Mouse (Mus musculus) liver, embryonic 15.5 days (tissue): ENCODE data around the gene Osbpl3. TPM values are rescaled to one million over a fixed set of nuclear protein-coding genes. Genes with fewer than 3 reads are reported as not detected.

Source experiments
- ATAC-seq: fragments of 200-750 bp; cut with Nextera tagmentation; 2 replicates; pipeline ENCODE4 v1.8.0; 2017; ENCODE audit warnings: moderate number of reproducible peaks, mild to moderate bottlenecking, moderate library complexity; ENCODE audit not compliant: insufficient read depth
- H3K27ac ChIP-seq: fragments of 300-500 bp; sonication (generic); replicated peaks from 2 replicates; pipeline ENCODE4 v1.5.1; 2015; ENCODE audit warnings: mild to moderate bottlenecking, inconsistent platforms
- H3K27me3 ChIP-seq: fragments of 300-500 bp; sonication (generic); 2 replicates; pipeline ENCODE4 v1.6.1; 2015; ENCODE audit warnings: mild to moderate bottlenecking, inconsistent platforms
- H3K36me3 ChIP-seq: fragments of 300-500 bp; sonication (generic); replicated peaks from 2 replicates; pipeline ENCODE4 v1.6.1; 2015; ENCODE audit warnings: moderate library complexity, mild to moderate bottlenecking, inconsistent platforms
- H3K4me1 ChIP-seq: fragments of 300-500 bp; sonication (generic); replicated peaks from 2 replicates; pipeline ENCODE4 v1.6.1; 2015; ENCODE audit warnings: inconsistent platforms
- H3K4me2 ChIP-seq: fragments of 300-500 bp; sonication (generic); 2 replicates; pipeline ENCODE4 v1.6.1; 2015; ENCODE audit warnings: moderate library complexity, mild to moderate bottlenecking, inconsistent platforms
- H3K4me3 ChIP-seq: fragments of 300-500 bp; sonication (generic); replicated peaks from 2 replicates; pipeline ENCODE4 v1.5.1; 2015; ENCODE audit warnings: mild to moderate bottlenecking, inconsistent platforms
- H3K9ac ChIP-seq: fragments of 300-500 bp; sonication (generic); 2 replicates; pipeline ENCODE4 v1.6.1; 2015; ENCODE audit warnings: moderate library complexity, mild to moderate bottlenecking, inconsistent platforms
- H3K9me3 ChIP-seq: fragments of 300-500 bp; sonication (generic); replicated peaks from 2 replicates; pipeline ENCODE4 v1.6.1; 2016; ENCODE audit warnings: inconsistent platforms
- WGBS: fragments of 180-500 bp; shearing (Covaris S2); methylation state at CpG from one replicate; pipeline ENCODE4 v1.1.7; 2015; ENCODE audit warnings: mixed read lengths; ENCODE audit not compliant: insufficient replicate concordance; 5-methylcytosine and 5-hydroxymethylcytosine counted together
- polyA plus RNA-seq: library from polyadenylated mRNA; unstranded; fragments of >200 nt; fragmentation: Nextera tagmentation; extraction: Ambion mirVana; gene quantifications from 2 replicates; pipeline ENCODE4 v1.2.1, GENCODE M21; 2015

The Osbpl3 gene
- 0.64 and 0.74 TPM in 2 replicates for polyA plus RNA-seq

GRCm38 (mm10) chr6:50455829-50456469 lies at the start of gene Osbpl3:
Gene Osbpl3 (minus strand): TSS chr6:50456201.
- H3K9ac ChIP-seq = peak within 1 kb of the TSS; percentile 29; the same call in 1 of the 2 replicates
- no peaks in the 10 kb centered on the region for H3K9me3 ChIP-seq
- WGBS = under 1% methylated on average over 45 of the region's 45 CpGs
- peaks cover 16% of the 10 kb centered on the region for H3K4me1 ChIP-seq
- H3K4me2 ChIP-seq = peak within 1 kb of the TSS; percentile 81
- H3K27me3 ChIP-seq = peaks cover 41% of the 10 kb centered on the region
- H3K4me3 ChIP-seq = peak within 1 kb of the TSS; percentile 55
- ATAC-seq = peak; percentile 87
- H3K27ac ChIP-seq = no peak within 1 kb of the TSS
- no peaks in the 10 kb centered on the region for H3K36me3 ChIP-seq

GRCm38 (mm10) chr6:50505531-50505930 lies 49.5 kb upstream of the Osbpl3 start:
- Histone ChIP-seq H3K4me1 (peaks cover 5% of the 10 kb centered on the region; the same call in 1 of the 2 replicates), H3K4me2 (peak overlapping the region; percentile 47), H3K27me3 (no peaks in the 10 kb centered on the region), H3K4me3 (peak overlapping the region; percentile 26; the same call in 1 of the 2 replicates), H3K9ac (no peak overlapping the region), H3K9me3 (no peaks in the 10 kb centered on the region), H3K36me3 (no peaks in the 10 kb centered on the region), H3K27ac (no peak overlapping the region)
- no peak for ATAC-seq
- WGBS = 55% methylated on average over 5 of the region's 5 CpGs

GRCm38 (mm10) chr6:50504711-50505110 lies 48.7 kb upstream of the Osbpl3 start:
- ATAC-seq = peak; percentile 76

GRCm38 (mm10) chr6:50503779-50504178 lies 47.8 kb upstream of the Osbpl3 start:
- Histone ChIP-seq H3K4me3 (no peak overlapping the region), H3K9ac (no peak overlapping the region), H3K36me3 (no peaks in the 10 kb centered on the region), H3K27me3 (no peaks in the 10 kb centered on the region), H3K27ac (no peak overlapping the region), H3K9me3 (no peaks in the 10 kb centered on the region), H3K4me2 (peak overlapping the region; percentile 47; the same call in 1 of the 2 replicates), H3K4me1 (peaks cover 5% of the 10 kb centered on the region; the same call in 1 of the 2 replicates)
- ATAC-seq = no peak
- 54% methylated on average over 8 of the region's 8 CpGs for WGBS

More at GRCm38 (mm10) chr6:50504711-50505110, 48.7 kb upstream of the Osbpl3 start:
- Histone ChIP-seq H3K27me3 (no peaks in the 10 kb centered on the region), H3K36me3 (no peaks in the 10 kb centered on the region), H3K4me1 (peaks cover 5% of the 10 kb centered on the region; the same call in 1 of the 2 replicates), H3K4me2 (peak overlapping the region; percentile 47), H3K4me3 (peak overlapping the region; percentile 26), H3K9me3 (no peaks in the 10 kb centered on the region), H3K27ac (no peak overlapping the region; the same call in 1 of the 2 replicates), H3K9ac (no peak overlapping the region)
- 16% methylated on average over 5 of the region's 5 CpGs for WGBS

- Histone ChIP-seq H3K4me1 (peaks cover 5% of the 10 kb centered on the region; the same call in 1 of the 2 replicates), H3K9me3 (no peaks in the 10 kb centered on the region), H3K4me3 (no peak overlapping the region), H3K9ac (no peak overlapping the region), H3K4me2 (no peak overlapping the region), H3K36me3 (no peaks in the 10 kb centered on the region), H3K27me3 (no peaks in the 10 kb centered on the region), H3K27ac (no peak overlapping the region)
- WGBS = 64% methylated on average over 4 of the region's 4 CpGs
- no peak for ATAC-seq
These were observed 47.0 kb upstream of the Osbpl3 start for GRCm38 (mm10) chr6:50503031-50503430.

- H3K9me3 ChIP-seq = no peaks in the 10 kb centered on the region
- H3K4me2 ChIP-seq = no peak overlapping the region
- H3K4me3 ChIP-seq = no peak overlapping the region
- no peaks in the 10 kb centered on the region for H3K36me3 ChIP-seq
- 74% methylated on average over 2 of the region's 2 CpGs for WGBS
- H3K4me1 ChIP-seq = no peaks in the 10 kb centered on the region
- no peak for ATAC-seq
- no peak overlapping the region for H3K9ac ChIP-seq
- H3K27me3 ChIP-seq = no peaks in the 10 kb centered on the region
- H3K27ac ChIP-seq = no peak overlapping the region
These were observed 42.3 kb upstream of the Osbpl3 start for GRCm38 (mm10) chr6:50498346-50498745.

- H3K9me3 ChIP-seq = no peaks in the 10 kb centered on the region
- no peaks in the 10 kb centered on the region for H3K27me3 ChIP-seq
- WGBS = 61% methylated on average over 2 of the region's 2 CpGs
- H3K4me2 ChIP-seq = no peak overlapping the region
- H3K4me1 ChIP-seq = no peaks in the 10 kb centered on the region
- H3K4me3 ChIP-seq = no peak overlapping the region
- ATAC-seq = no peak
- no peaks in the 10 kb centered on the region for H3K36me3 ChIP-seq
- no peak overlapping the region for H3K27ac ChIP-seq
- H3K9ac ChIP-seq = no peak overlapping the region
These were observed 34.5 kb upstream of the Osbpl3 start for GRCm38 (mm10) chr6:50490519-50490918.

- WGBS = 58% methylated on average over 9 of the region's 9 CpGs
- Histone ChIP-seq H3K27ac (no peak overlapping the region), H3K4me2 (no peak overlapping the region), H3K27me3 (no peaks in the 10 kb centered on the region), H3K4me1 (no peaks in the 10 kb centered on the region), H3K36me3 (no peaks in the 10 kb centered on the region), H3K9ac (no peak overlapping the region), H3K9me3 (no peaks in the 10 kb centered on the region), H3K4me3 (no peak overlapping the region)
- no peak for ATAC-seq
These were observed 33.4 kb upstream of the Osbpl3 start for GRCm38 (mm10) chr6:50489380-50489779.

- H3K9ac ChIP-seq = no peak overlapping the region
- no peaks in the 10 kb centered on the region for H3K27me3 ChIP-seq
- no peak overlapping the region for H3K4me2 ChIP-seq
- H3K36me3 ChIP-seq = no peaks in the 10 kb centered on the region
- WGBS = 76% methylated on average over 11 of the region's 11 CpGs
- ATAC-seq = no peak
- no peak overlapping the region for H3K27ac ChIP-seq
- H3K9me3 ChIP-seq = no peaks in the 10 kb centered on the region
- H3K4me3 ChIP-seq = no peak overlapping the region
- no peaks in the 10 kb centered on the region for H3K4me1 ChIP-seq
These were observed 30.3 kb upstream of the Osbpl3 start for GRCm38 (mm10) chr6:50486035-50486902.

GRCm38 (mm10) chr6:50483426-50483825 lies 27.4 kb upstream of the Osbpl3 start:
- H3K9ac ChIP-seq = no peak overlapping the region
- H3K4me2 ChIP-seq = no peak overlapping the region
- no peak overlapping the region for H3K4me3 ChIP-seq
- no peaks in the 10 kb centered on the region for H3K27me3 ChIP-seq
- H3K27ac ChIP-seq = no peak overlapping the region
- no peaks in the 10 kb centered on the region for H3K4me1 ChIP-seq
- H3K9me3 ChIP-seq = no peaks in the 10 kb centered on the region
- H3K36me3 ChIP-seq = no peaks in the 10 kb centered on the region
- no peak for ATAC-seq
- WGBS = 52% methylated on average over 3 of the region's 3 CpGs

- ATAC-seq = no peak
- H3K9ac ChIP-seq = no peak overlapping the region
- no peak overlapping the region for H3K27ac ChIP-seq
- no peaks in the 10 kb centered on the region for H3K27me3 ChIP-seq
- H3K4me1 ChIP-seq = no peaks in the 10 kb centered on the region
- H3K9me3 ChIP-seq = no peaks in the 10 kb centered on the region
- no peaks in the 10 kb centered on the region for H3K36me3 ChIP-seq
- H3K4me3 ChIP-seq = no peak overlapping the region
- 65% methylated on average over 5 of the region's 5 CpGs for WGBS
- no peak overlapping the region for H3K4me2 ChIP-seq
These were observed 25.5 kb upstream of the Osbpl3 start for GRCm38 (mm10) chr6:50481460-50481859.
